Mouse (Mus musculus) T-cell, adult 66 days (primary cell): Measurements from ENCODE around the gene Rtp3. TPM values are rescaled to one million over a fixed set of nuclear protein-coding genes. Genes with fewer than 3 reads are reported as not detected.

Experiments used
- total RNA-seq, 2 experiments: library from RNA; stranded (reverse); gene quantifications; 3 replicates in 1 of 2; 4 replicates in 1 of 2; pipeline ENCODE4 v1.2.4; 2023

The Rtp3 gene
- total RNA-seq, result not detected

DNA sequence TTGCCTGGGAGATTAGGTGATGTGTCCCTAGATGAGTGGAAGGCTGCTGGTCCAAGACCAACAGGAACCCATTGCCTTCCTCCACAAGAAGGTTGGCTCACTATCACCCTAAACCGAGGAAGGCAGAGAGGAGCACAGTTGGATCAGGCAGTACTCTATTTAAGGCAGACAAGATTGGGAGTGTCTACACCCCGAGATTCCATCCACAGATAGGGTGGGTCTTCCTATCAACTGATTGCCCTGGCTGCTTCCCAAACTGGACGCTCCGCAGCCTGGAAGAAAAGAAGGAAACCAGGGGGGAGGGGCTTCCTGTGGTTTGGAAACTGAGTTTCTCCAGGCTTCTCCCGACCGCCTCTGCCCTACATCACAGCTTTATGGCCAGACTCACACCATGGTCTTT lies at the start of gene Rtp3:
Gene Rtp3 (minus strand): TSS at position 380 of the 400 bp plus-strand sequence.

DNA sequence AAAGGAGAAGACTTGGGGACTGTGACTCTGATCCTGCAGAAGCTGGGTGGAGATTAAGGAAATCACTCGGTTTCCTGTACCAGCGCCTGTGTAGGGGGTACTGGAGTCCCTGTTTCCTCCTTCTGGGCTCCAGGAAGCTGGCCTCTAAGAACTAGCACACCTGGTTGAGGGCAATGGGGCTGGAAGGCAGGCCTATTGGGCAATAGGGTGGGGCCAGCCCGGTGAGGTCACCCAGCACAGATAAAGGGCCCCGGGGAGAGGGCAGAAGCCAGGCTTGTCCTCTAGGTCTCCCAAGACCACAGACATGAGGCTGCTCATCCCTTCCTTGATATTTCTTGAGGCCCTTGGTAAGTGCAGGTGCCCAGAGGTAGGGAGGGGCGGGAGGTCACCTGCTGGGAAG lies 28.6 kb upstream of the Rtp3 start, which contains the start of gene Ltf:
Gene Ltf (plus strand): TSS at position 250 of the 400 bp plus-strand sequence.

DNA sequence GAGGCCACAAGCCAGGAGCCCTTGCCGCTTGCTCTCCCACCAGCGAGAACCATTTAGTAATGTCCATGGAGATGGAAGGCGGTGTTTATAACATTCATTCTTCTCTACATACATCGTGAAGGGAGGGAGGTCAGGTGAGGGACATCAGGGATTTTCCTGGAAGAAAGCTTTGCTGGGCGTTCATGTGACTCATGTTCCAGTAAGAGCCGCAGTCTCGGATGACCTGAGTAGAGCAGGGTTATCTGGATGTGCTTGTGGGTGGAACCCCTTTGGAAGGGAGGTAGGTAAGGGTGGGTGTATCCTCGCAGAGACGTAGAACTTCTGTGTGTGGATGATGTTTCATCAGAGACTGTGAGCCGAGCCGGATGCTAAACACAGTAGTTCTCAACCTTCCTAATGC lies 39.0 kb downstream of the Rtp3 start, which contains the start of gene Lrrc2:
Gene Lrrc2 (plus strand): TSS at position 149 of the 400 bp plus-strand sequence.

DNA sequence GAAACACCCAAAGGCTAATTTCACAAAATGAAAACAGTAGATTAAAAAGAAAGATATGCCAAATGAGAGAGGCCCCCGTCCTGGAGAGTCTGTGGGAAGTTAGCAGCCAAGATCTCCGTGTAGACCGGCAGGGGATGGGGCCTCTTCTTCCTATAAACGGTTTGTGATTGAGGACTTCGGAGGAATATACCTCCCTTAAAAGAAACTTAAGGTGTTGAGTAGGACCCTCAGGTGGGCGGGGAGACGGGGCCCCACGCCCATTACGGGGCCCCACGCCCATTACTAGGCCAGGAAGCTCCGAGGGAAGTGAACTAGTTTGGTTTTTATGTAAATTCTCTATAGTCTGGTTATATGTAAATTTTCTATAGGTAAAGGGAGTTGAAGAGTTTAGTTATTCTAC lies 44.5 kb downstream of the Rtp3 start, which contains the start of gene Tdgf1:
Gene Tdgf1 (minus strand): TSS at position 233 of the 400 bp plus-strand sequence.

Other genes with a start within 250 kb of the Rtp3 start
- not detected for gene Myl3, start 248.7 kb downstream of the Rtp3 start, total RNA-seq
- gene Pth1r, start 243.4 kb downstream of the Rtp3 start, total RNA-seq, result not detected
- not detected for gene Prss42, start 192.4 kb downstream of the Rtp3 start, total RNA-seq
- gene Prss44, start 176.6 kb downstream of the Rtp3 start, total RNA-seq, result not detected
- gene Prss43, start 163.9 kb downstream of the Rtp3 start, total RNA-seq, result not detected
- gene Prss45, start 156.0 kb downstream of the Rtp3 start, total RNA-seq, result not detected
- gene Prss46, start 146.1 kb downstream of the Rtp3 start, total RNA-seq, result not detected
- under 1 TPM in 1 of 2 experiments, not detected in 1; 0.92 TPM for gene Prss50, start 132.6 kb downstream of the Rtp3 start, total RNA-seq
- gene Als2cl, start 110.7 kb downstream of the Rtp3 start, total RNA-seq, result 100 to 1,000 TPM; 470 to 474 TPM
- 10 to 100 TPM; 29.8 to 30.7 TPM for gene Tmie, start 110.5 kb downstream of the Rtp3 start, total RNA-seq
- gene Fam240a, start 73.7 kb downstream of the Rtp3 start, total RNA-seq, result 1 to 10 TPM; 3.6 to 5.6 TPM
- under 1 TPM in 1 of 2 experiments, not detected in 1; 0.86 TPM for gene Tdgf1, start 44.4 kb downstream of the Rtp3 start, total RNA-seq
- gene Lrrc2, start 39.0 kb downstream of the Rtp3 start, total RNA-seq, result under 1 TPM; 0.15 to 0.35 TPM
- gene Ltf, start 28.7 kb upstream of the Rtp3 start, total RNA-seq, result 1 to 10 TPM; 4.8 to 5.4 TPM
- gene Ccrl2, start 66.9 kb upstream of the Rtp3 start, total RNA-seq, result 1 to 10 TPM; 3.1 to 4.7 TPM
- 10 to 100 TPM; 27.0 to 27.1 TPM for gene Lrrfip2, start 127.0 kb upstream of the Rtp3 start, total RNA-seq